Mouse (Mus musculus) cerebellum, adult 18-20 months (tissue): ENCODE data around the gene Gm11541.
A peak's percentile ranks its signal among the peaks of the same experiment; 100 is the strongest.

Experiments
- DNase-seq, 2 experiments: peaks; one replicate each; pipeline ENCODE4 v3.0.0; 2021

Gm11541 gene

GRCm38 (mm10) chr11:94704472-94704871 lies at the start of gene Gm11541:
Gene Gm11541, minus strand, starts transcription at chr11:94704499.
- no peak for DNase-seq

GRCm38 (mm10) chr11:94752946-94753713 lies 48.8 kb upstream of the Gm11541 start:
- no peak for DNase-seq

- DNase-seq = no peak
Measured at GRCm38 (mm10) chr11:94741732-94742272, 37.5 kb upstream of the Gm11541 start, which contains the start of gene Cdc34b. Gene Cdc34b, plus strand, starts transcription at chr11:94741782.

- no peak for DNase-seq
Measured at GRCm38 (mm10) chr11:94735746-94736145, 31.4 kb upstream of the Gm11541 start.

- no peak for DNase-seq
Measured at GRCm38 (mm10) chr11:94732773-94733172, 28.5 kb upstream of the Gm11541 start.

GRCm38 (mm10) chr11:94731229-94731628 lies 26.9 kb upstream of the Gm11541 start:
- DNase-seq = no peak

GRCm38 (mm10) chr11:94730261-94730660 lies 26.0 kb upstream of the Gm11541 start:
- peak; percentile 62 to 64 for DNase-seq

- DNase-seq = no peak
Measured at GRCm38 (mm10) chr11:94729565-94729964, 25.3 kb upstream of the Gm11541 start.

GRCm38 (mm10) chr11:94728545-94728944 lies 24.2 kb upstream of the Gm11541 start:
- DNase-seq = no peak

GRCm38 (mm10) chr11:94727306-94727705 lies 23.0 kb upstream of the Gm11541 start:
- no peak for DNase-seq

GRCm38 (mm10) chr11:94719216-94719615 lies 14.9 kb upstream of the Gm11541 start:
- DNase-seq = no peak

- DNase-seq = no peak
Measured at GRCm38 (mm10) chr11:94718113-94718909, 14.0 kb upstream of the Gm11541 start.

- no peak for DNase-seq
Measured at GRCm38 (mm10) chr11:94717239-94717638, 12.9 kb upstream of the Gm11541 start.

GRCm38 (mm10) chr11:94716754-94717153 lies 12.5 kb upstream of the Gm11541 start:
- peak; percentile 32 to 34 for DNase-seq

- no peak for DNase-seq
Measured at GRCm38 (mm10) chr11:94715622-94716021, 11.3 kb upstream of the Gm11541 start.

GRCm38 (mm10) chr11:94713246-94713860 lies 9.1 kb upstream of the Gm11541 start:
- DNase-seq = no peak

- no peak for DNase-seq
Measured at GRCm38 (mm10) chr11:94704020-94704419, 279 bp downstream of the Gm11541 start.

GRCm38 (mm10) chr11:94702216-94702610 lies 2.1 kb downstream of the Gm11541 start:
- DNase-seq = peak; percentile 20 to 22

GRCm38 (mm10) chr11:94701401-94702215 lies 2.7 kb downstream of the Gm11541 start:
- DNase-seq = peak; percentile 22 to 23

GRCm38 (mm10) chr11:94699399-94699798 lies 4.9 kb downstream of the Gm11541 start:
- no peak for DNase-seq

GRCm38 (mm10) chr11:94697703-94698464 lies 6.4 kb downstream of the Gm11541 start:
- DNase-seq = no peak
